Mouse (Mus musculus): ENCODE measurements around the gene Adora1.

Adora1 gene

DNA sequence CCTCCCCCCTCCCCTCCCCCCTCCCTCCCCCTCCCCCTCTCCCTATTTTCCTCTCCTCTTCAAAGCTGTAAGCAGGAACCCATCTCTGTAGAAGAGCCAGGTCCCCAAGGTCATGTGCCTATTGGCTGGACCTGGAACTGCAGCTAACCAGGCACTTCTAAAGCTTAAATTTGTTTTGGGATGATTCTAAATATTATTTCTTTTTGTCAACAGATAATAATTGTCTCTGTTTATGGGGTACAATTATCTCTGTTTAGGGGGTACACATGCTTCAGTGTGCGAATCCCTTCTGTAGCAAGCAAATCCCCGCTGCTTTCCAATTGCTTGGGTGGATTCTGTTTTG lies 18.6 kb downstream of the Adora1 start:
- DNase-seq (ENCODE audit: low spot score in 2 of 2), result no peak

DNA sequence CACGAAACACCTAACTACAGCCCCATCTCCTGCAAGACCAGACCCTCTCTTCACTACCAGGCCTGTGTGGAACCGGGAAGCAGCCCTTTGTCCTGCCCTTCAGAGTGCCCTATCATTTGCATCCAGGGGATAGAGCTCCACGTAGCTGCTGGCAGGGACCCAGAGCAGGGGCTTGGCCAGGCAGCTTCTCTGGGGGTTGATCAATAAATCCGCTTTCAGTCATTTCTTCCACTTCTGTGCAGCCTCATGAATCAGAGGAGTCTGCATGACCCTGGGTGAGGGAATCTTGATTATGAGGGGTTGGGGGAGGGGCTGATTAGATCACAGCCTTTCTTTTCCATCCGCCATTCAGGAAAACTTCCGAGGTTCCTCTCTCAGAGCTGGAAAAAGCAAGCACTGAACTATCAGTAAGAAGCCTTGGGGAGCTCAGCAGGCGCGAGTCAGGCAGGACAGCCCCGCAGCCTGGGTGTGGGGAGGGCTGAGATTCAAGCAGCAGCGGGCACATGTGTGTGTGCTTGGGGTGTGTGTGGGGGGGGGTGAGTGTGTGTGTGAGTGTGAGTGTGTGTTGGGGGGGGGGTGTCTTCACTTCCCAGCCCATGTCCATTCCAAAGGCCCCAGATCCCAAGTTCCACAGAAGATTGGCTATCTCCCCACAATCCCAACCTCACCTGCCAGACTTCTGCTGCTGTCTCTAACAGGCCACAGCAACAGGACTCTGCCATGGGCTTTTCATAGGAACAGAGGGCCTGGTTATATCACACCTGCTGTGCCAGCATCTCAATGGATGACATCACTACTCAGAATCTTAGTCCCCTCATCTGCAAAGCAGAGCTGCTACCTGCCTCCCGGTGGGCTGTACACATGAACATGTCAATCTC lies 19.2 kb downstream of the Adora1 start:
- DNase-seq (ENCODE audit: low spot score in 2 of 2), result no peak

DNA sequence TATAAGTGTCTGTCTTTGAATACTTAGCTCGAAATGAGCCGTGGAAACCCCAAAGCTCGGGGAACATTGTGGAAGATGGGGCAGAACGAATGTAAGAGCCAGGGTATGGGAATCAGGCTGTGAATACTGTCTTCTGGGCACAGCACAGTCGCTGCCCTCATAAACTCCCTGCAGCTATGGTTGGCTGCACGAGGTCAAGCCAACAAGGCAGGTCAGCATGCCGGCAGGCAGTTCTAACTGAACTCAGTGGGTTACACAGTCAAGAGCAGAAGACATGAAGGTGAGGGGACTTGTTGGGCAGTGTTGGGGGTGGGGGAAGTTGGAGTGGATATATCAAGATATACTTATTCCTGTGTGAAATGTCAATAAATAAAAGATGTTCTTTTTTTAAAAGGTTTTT lies 20.2 kb downstream of the Adora1 start:
- no peak for DNase-seq (ENCODE audit: low spot score in 2 of 2)

DNA sequence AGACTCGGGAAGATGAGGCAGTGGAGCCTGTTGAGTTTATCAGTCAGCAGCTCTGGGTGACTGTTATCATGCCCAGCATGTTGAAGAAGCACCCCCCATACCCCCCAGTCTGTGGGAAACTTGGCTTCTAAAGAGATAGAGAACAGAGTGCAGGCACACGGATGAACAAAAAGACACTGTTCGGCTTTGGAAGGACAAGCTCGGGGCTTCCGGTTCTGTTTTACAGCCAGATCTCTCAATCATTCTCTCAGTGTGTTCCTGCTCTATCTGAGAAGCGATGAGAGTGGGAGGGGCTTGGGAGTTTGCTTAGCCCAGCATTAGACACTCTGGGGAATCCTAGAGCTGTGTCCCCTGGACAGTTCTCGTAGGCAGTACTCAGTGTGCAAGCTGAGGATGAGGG lies 21.8 kb downstream of the Adora1 start:
- no peak for DNase-seq (ENCODE audit: low spot score in 2 of 2)

DNA sequence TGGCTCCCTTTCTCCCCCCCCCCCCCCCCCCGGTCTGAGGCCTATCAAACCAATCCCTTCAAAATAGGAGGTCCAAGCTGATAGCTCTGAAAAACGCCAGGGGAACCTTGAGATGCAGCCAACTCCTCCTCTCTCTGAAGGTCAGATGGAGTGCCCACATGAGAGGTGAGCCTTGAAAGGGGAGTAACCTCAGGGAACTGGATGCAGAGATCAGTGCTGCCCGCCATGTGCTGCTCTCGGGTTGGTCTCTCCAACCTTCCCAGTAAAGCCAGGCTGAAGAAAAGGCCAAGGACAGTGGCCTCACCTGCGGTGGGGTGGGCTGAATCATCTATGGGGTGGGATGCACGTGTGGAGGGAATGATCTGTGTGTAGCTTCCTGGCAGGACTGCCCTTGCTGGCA lies 22.9 kb downstream of the Adora1 start:
- no peak for DNase-seq (ENCODE audit: low spot score in 2 of 2)

DNA sequence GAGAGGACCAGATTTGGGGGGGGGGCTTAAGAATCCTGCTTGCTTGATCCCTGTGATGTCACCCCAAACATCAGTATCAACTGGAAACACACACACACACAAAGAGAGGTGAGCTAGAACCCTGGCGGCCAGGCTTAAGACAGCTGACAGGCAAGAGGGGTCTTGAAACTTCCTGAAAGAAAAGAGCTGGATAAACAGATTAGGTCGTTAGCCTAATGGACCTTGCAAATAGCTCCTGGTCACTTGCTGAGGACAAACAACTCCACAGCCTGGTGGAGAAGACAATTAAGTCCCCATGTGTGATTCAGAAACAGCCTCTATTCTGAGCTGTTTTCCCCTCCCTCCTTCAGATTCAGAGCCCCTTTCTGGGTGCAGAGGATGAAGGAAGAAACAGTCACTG lies 23.6 kb downstream of the Adora1 start:
- DNase-seq (ENCODE audit: low spot score in 2 of 2), result no peak

DNA sequence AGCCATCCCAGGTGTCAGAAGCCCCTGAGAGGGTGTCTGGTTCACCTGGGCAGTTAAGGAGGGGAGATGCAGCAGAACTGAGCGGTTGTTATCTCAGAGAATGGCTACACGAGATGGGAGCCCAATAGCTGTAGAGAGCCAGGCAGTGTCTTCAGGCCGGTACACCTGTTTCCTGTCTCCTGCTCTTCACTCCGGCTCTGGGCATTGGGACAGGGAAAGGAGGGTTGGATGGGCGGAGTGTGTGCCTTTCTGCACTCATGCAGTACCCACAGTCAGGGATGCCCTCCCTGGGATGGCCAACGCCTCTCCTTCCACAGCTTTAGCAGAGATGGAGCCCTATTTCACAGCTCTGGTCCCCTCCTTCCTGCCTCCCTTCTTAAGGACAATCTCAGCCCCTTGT lies 24.2 kb downstream of the Adora1 start:
- DNase-seq (ENCODE audit: low spot score in 2 of 2), result no peak

DNA sequence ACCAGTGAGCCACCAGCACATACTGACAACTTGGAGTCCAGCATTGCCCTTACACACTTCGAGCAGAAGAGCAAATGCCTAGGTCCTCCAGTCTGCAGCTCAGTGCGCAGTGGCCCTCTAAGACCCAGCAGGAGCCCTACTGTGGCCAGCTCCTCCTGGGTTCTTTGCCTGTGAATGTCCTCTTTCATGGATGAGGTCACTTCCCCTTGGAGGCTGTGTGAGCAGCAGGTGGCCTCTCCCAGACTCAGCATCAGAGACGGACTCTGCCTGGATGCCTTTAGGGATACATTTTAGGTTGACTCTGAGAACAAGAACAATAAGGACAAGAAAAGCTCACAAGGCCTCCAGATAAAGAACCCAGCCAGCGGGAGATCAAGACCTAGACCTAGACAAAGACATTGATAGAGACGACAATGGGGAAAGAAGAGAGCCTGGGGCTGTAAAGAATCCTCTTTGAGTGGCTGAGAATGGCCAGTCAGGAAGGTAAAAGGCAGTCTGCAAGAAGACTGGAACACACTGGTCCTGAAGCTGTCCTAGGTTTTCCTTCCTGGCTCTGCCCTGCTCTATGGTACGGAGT lies 25.0 kb downstream of the Adora1 start:
- DNase-seq (ENCODE audit: low spot score in 2 of 2), result no peak

DNA sequence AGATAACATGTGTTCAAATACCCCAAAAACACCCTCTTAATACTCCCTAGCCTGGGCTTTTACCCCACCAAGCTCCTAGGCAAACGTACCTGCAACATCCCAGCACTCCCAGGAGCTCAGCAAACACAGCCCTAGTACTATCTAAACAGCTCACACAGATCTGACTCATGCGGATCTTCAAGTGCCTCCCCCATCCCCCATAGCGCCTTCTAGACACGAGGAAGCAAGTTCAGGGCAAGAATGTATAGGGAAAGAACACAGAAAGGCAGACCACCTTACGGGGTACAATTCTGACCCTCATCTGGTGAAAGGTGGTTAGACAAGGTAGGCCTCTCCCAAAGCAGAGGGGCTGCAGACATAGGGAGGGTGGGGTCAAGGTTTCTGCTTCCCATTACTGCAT lies 29.1 kb downstream of the Adora1 start:
- no peak for DNase-seq (ENCODE audit: low spot score in 2 of 2)

DNA sequence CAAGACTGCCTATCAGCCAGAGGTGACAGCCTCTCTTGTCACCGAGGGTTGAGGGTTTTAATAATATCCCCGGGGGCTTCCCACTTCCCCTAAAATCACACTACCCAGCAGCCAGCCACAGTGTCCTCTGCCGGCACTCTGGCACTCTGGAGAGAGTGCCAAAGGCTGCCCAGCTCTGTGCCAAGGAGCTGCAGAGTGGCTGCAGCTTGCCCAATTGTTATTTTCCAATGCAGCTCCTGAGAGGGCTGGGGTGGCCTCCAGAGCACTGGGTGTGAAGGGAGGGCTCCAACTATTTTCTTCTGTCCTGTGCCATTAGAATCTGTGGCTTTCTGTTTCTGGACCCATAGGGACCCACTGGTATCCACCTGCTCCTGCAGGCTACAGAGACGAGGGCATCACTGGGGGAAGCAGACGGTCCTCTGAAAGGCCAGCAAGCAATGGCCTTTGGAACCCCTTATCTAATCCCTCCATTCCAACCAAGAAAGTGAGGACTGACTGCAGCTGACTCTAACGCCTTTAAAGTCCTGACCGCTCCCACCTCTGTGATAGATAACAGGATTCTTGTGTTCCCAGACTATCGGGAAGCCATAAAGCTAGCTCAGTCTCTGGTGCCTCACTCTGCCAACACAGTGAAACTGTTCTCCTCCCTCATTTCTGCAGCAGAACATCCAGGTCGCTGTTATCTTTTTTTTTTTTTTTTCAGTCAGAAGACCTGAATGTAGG lies 29.8 kb downstream of the Adora1 start:
- peak; percentile 35 to 43 for DNase-seq (ENCODE audit: low spot score in 2 of 2)

DNA sequence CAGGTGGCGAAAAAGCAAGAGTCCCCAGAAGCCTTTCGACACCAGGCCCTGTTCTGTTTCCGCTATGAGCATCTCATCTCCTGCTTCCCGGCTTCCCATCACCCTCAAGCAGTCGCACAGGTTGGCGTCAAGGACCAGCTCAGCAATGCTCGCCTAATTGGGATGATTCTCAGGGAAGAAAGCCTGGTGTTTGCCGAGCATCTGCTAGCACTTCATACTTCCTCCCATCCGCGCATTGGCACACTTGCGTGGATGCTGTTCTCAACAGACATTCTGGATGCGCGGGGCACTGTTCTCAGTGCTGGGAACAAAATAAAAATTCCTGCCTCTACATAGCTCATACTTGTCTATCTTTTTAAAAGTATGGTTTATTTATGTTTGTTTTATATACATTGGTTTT lies 31.0 kb downstream of the Adora1 start:
- DNase-seq (ENCODE audit: low spot score in 2 of 2), result no peak

DNA sequence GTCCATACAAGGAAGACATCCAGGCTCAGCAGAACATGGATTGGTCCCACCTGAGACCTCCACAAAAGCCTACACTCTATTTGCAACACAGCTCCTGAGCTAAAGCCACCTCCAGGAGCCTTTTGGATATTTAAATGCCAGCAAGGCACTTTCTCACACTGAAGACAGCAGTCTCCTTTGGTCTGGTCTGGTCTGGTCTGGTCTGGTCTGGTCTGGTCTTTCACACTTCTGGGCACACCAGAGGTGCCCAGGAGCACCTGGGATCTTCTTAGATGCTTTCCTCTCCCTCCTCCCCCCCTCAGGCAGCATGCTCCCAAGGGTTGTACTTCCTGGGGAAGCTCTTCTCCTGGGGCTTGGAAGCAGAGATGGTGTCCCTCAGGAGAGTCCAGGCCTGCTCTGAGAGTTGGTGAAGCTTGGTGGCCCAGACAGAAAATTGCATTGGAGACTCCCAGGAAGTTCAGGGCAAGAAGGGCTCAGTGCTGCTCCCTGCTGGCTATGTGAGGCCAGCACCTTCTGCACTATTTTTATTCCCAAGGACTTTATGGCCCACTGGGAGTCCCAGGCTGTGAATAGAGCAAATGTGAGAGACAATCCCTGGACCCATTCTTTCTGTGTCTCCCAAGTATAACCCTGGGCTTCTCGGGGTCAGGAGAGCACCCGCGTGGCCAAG lies 33.3 kb downstream of the Adora1 start:
- DNase-seq (ENCODE audit: low spot score in 2 of 2), result peak; percentile 27 to 35

DNA sequence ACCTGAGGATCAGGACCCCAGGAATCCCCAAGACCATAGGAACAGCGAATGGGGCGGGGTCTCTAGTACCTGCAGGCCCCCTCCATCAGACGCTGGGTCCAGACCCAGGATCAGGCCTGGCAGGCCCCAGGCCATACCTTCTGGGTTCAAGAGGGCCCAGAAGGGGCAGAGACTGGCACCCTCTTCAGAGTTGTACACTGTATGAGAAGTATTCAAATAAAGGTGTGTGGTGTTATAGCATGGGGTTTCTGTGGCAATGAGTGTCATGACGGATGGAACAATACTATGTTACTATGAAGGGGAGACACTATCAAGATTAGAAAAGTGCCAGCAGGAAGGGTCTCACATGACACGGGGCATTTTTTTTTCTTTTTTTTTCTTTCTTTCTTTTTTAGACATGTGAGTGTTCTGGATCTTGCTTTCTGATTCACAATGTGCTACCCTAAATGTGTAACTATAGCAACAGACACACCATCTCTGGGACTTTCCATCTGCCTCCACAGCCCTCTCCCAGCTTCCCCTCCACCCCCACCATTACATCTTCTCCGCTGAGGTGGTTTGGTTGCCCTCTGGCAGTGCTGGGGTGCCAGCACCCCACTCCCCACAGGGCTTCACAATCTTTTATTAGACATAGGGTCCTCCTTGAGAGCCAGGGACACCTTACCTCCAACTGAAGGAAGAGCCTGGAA lies 34.1 kb downstream of the Adora1 start:
- DNase-seq (ENCODE audit: low spot score in 2 of 2), result no peak

DNA sequence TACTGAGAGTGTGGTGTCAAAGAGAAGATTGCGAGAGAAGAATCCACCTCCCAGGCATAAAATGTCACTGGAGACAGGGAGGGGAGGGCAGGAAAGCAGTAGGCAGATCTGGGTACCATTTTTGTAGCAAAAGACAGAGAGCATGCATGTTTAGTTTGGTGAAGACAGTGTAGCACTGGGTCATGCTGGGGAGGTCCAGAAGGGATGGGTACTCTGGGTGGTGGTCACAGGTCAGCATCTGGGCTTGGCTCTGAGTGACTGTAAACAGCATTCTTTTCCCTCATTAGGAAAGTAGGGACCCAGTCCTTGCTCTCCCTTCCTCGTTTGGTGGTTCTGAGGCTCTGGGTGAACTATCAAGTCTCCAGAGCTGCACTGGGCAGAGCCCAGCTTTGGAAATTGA lies 34.8 kb downstream of the Adora1 start:
- no peak for DNase-seq (ENCODE audit: low spot score in 2 of 2)

DNA sequence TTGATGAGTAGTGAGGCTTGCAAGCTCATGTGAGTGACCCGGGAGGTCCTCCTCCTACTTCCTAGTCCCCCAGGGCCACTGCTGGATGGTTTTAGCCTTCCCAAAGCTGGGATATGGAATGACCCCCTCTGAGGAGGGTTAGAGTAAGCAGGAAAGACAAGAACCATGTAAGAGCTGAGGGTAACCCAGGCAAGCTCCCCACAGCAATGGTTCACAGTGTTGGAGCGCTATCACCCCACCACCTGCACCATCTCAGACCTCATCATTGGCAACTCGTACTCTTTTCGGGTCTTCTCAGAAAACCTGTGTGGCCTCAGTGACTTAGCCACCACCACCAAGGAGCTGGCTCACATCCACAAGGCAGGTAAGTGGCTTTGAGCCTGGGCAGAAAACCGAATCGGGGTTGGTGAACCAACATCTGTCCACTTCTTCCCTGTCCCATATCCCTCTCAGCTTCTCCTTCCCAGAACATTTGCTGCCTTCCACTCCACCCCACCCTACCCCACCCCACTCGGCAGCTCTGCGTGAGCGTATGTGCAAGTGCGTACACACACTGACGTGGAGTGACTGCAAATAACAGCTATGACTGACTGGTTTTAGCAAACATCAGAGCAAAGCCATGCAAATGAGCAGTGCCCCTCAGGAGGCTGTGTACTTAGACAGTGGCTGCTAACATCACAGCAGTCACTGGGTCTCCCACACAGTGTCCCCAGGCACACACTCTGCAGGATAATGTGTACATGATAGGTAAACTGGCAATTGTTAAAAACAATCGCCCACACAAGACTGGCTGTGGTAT lies 36.8 kb downstream of the Adora1 start:
- DNase-seq (ENCODE audit: low spot score in 2 of 2), result no peak

DNA sequence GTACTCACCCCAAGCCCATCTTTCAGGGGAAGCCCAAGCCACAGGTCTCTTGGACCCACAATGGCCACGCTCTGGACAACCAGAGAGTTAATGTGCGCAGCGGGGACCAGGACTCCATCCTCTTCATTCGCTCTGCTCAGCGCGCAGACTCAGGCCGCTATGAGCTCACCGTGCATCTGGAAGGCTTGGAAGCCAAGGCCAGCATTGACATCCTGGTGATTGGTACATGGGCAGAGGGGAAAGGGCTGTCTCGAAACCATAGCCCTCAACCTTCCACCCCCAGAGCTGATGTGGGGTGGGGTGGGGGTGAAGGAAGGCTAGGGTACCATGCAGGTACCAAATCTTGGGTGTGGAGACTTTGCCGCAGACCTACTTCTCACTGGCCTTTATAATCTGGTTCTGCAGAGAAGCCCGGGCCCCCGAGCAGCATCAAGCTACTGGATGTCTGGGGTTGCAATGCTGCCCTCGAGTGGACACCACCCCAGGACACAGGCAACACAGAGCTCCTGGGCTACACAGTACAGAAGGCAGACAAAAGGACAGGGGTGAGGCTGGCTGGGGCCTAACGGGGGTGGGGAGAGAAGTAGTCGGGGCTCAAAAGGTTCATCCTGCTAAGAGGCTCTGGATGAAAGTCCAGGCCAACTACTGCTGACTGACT lies 37.8 kb downstream of the Adora1 start:
- DNase-seq (ENCODE audit: low spot score in 2 of 2), result no peak

DNA sequence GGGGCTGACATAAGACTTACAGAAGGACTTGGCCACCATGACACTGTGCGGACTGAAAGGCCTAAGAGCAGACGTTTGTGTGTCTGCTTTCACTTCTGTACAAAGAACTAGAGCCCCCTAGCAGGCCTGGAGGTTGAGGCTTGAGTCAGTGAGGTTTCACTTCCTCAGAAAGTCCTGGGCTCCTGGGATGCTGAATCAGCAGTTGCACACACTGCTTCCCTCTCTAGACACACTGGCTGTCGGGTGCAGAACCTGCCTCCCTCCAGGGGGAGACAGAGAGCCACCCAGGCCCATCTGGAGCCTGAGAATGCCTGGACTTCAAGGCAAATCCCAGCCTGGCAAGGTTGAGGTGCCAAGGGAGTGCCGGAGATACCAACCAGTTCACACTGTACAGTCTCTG lies 38.8 kb downstream of the Adora1 start:
- peak; percentile 77 to 78 for DNase-seq (ENCODE audit: low spot score in 2 of 2)

DNA sequence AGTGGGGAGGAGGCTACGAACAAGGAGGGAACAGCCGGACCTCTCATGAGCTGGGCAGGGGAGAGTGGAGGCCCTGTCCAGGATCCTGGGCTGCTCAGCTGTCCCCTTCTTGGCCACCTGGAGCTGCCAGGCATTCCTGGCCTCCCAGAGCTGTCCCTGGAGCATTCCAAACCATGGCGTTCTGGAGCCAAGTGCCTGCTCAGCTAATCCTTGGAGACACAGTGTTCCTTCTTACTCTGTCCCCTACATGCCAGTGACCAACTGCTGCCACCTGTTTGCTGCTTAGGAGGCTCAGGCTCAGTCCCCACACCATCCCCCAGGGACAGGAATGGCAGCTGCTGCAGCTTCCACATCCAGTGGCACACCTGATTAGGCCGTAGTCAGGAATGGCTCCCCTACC lies 39.3 kb downstream of the Adora1 start:
- peak; percentile 16 to 18 for DNase-seq (ENCODE audit: low spot score in 2 of 2)

DNA sequence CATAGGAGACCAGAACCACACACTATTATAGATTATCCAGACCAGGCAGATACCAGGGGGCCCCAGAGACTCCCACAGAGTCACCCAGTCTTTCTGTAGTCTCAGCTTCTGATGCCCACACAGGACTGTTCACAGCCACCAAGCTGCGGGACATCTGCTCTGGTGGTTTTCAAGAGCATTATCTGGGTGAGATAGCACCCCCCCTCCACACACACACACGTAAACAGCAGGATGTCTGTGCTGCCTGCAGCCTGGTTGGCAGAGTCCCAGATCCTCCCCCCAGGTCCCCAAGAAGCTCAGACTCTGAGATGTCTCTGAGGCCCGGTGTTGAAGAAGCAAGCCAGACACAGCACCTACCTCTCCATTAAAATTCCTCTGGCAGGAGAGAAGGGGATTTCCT lies 39.7 kb downstream of the Adora1 start:
- no peak for DNase-seq (ENCODE audit: low spot score in 2 of 2)

DNA sequence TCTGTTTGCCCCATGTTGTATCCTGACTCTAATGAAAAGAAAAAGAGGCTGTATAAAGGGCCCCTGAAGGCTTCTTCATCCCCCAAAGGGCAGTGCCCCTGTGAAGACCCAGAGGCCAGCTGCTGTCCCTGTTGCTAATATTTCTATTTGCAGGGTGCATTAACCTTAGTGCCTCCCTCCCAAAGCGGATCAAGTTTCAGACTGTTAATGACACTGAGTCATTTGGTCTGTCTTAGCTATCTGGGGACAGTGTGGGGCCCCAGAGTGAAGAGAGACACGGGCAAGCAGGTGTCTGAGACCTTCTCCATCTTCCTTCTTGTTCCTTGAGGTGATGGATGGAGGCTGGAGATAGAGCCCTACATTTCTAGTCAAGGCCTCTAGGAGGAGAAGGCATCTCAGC lies 40.1 kb downstream of the Adora1 start:
- no peak for DNase-seq (ENCODE audit: low spot score in 2 of 2)
